Mouse (Mus musculus) MEL (cell line): Measurements from ENCODE around the gene Pigl. TPM values are rescaled to one million over a fixed set of nuclear protein-coding genes. Genes with fewer than 3 reads are reported as not detected.

ENCODE experiments used
- DNase-seq: peaks from one replicate; pipeline ENCODE4 v3.0.0; 2011; ENCODE audit warnings: low read depth, low spot score
- H3K27ac ChIP-seq: 2 replicates; pipeline ENCODE4 v1.5.1; 2012; ENCODE audit warnings: low read depth, mild to moderate bottlenecking, control low read depth, low read length, moderate library complexity; ENCODE audit not compliant: control insufficient read depth
- H3K27me3 ChIP-seq, 2 experiments: fragments of 150-350 bp in 1 of 2; sonication (generic) in 1 of 2; 2 replicates each; pipeline ENCODE4 v1.6.1; 2012; ENCODE audit warnings: low read length in 2 of 2, mild to moderate bottlenecking in 2 of 2, improper control_type of control experiment in 1 of 2, moderate library complexity in 1 of 2; ENCODE audit not compliant: insufficient read depth in 2 of 2, control insufficient read depth in 1 of 2
- H3K36me3 ChIP-seq, 2 experiments: 2 replicates each; pipeline ENCODE4 v1.6.1; 2012 to 2014; ENCODE audit warnings: low read length in 2 of 2, improper control_type of control experiment in 1 of 2, inconsistent platforms in 1 of 2, mild to moderate bottlenecking in 1 of 2; ENCODE audit not compliant: insufficient read depth in 2 of 2, control insufficient read depth in 1 of 2
- H3K4me1 ChIP-seq, 2 experiments: fragments of 150-350 bp in 1 of 2; sonication (generic) in 1 of 2; 2 replicates each; pipeline ENCODE4 v1.6.1; 2012; ENCODE audit warnings: low read length in 2 of 2, improper control_type of control experiment in 1 of 2, mild to moderate bottlenecking in 1 of 2; ENCODE audit not compliant: insufficient read depth in 2 of 2, control insufficient read depth in 1 of 2
- H3K4me3 ChIP-seq, 2 experiments: fragments of 150-350 bp in 1 of 2; sonication (generic) in 1 of 2; 2 replicates each; pipeline ENCODE4 v1.5.1; 2012; ENCODE audit warnings: low read depth in 2 of 2, low read length in 2 of 2, mild to moderate bottlenecking in 2 of 2, moderate library complexity in 2 of 2, control low read depth in 1 of 2, improper control_type of control experiment in 1 of 2; ENCODE audit not compliant: control insufficient read depth in 1 of 2, insufficient read depth in 1 of 2
- H3K79me2 ChIP-seq: 2 replicates; pipeline ENCODE4 v1.6.1; 2012; ENCODE audit warnings: mild to moderate bottlenecking, low read length, moderate library complexity; ENCODE audit not compliant: control insufficient read depth, poor library complexity, insufficient read depth
- H3K9ac ChIP-seq: 2 replicates; pipeline ENCODE4 v1.6.1; 2012; ENCODE audit warnings: low read depth, mild to moderate bottlenecking, control low read depth, low read length, moderate library complexity; ENCODE audit not compliant: control insufficient read depth, poor library complexity, severe bottlenecking
- H3K9me3 ChIP-seq: fragments of 150-350 bp; sonication (generic); replicated peaks from 2 replicates; pipeline ENCODE4 v1.6.1; 2012; ENCODE audit warnings: mild to moderate bottlenecking, low read length, improper control_type of control experiment, moderate library complexity; ENCODE audit not compliant: insufficient read depth
- BHLHE40 ChIP-seq: IDR thresholded peaks from 2 replicates; pipeline ENCODE4 v1.6.1; 2012; ENCODE audit warnings: low read depth, mild to moderate bottlenecking, inconsistent platforms, low read length, improper control_type of control experiment, borderline replicate concordance
- CHD2 ChIP-seq: IDR thresholded peaks from 2 replicates; pipeline ENCODE4 v1.6.1; 2011; ENCODE audit warnings: low read length, improper control_type of control experiment
- CTCF ChIP-seq, 3 experiments: IDR thresholded peaks in 2 of 3; conservative IDR thresholded peaks in 1 of 3; 2 replicates each; pipeline ENCODE4 v1.5.1; 2011 to 2012; ENCODE audit warnings: low read length in 3 of 3, low read depth in 2 of 3, mild to moderate bottlenecking in 2 of 3, improper control_type of control experiment in 1 of 3, inconsistent platforms in 1 of 3, mixed read lengths in 1 of 3, moderate library complexity in 1 of 3; ENCODE audit not compliant: control insufficient read depth in 1 of 3, insufficient read depth in 1 of 3, poor library complexity in 1 of 3, severe bottlenecking in 1 of 3
- E2F4 ChIP-seq: IDR thresholded peaks from 2 replicates; pipeline ENCODE4 v1.6.1; 2011; ENCODE audit warnings: low read depth, low read length, improper control_type of control experiment, borderline replicate concordance
- ELF1 ChIP-seq: IDR thresholded peaks from 2 replicates; pipeline ENCODE4 v1.6.1; 2014; ENCODE audit warnings: low read depth, mild to moderate bottlenecking, inconsistent platforms, low read length, improper control_type of control experiment, moderate library complexity
- ETS1 ChIP-seq: IDR thresholded peaks from 2 replicates; pipeline ENCODE4 v1.6.1; 2012; ENCODE audit warnings: low read depth, mild to moderate bottlenecking, inconsistent platforms, low read length, improper control_type of control experiment, moderate library complexity
- HCFC1 ChIP-seq: IDR thresholded peaks from 2 replicates; pipeline ENCODE4 v1.6.1; 2012; ENCODE audit warnings: low read depth, mild to moderate bottlenecking, inconsistent platforms, low read length, improper control_type of control experiment, moderate library complexity
- JUND ChIP-seq: IDR thresholded peaks from 2 replicates; pipeline ENCODE4 v1.6.1; 2011; ENCODE audit warnings: low read depth, mild to moderate bottlenecking, improper control_type of control experiment, low read length
- KAT2A ChIP-seq: conservative IDR thresholded peaks from 2 replicates; pipeline ENCODE4 v1.6.1; 2012; ENCODE audit warnings: low read depth, low read length, improper control_type of control experiment, inconsistent platforms
- MAFK ChIP-seq: IDR thresholded peaks from 2 replicates; pipeline ENCODE4 v1.6.1; 2011; ENCODE audit warnings: low read depth, mild to moderate bottlenecking, low read length, improper control_type of control experiment, borderline replicate concordance
- MAX ChIP-seq: IDR thresholded peaks from 2 replicates; pipeline ENCODE4 v1.6.1; 2011; ENCODE audit warnings: low read length, improper control_type of control experiment
- MAZ ChIP-seq: IDR thresholded peaks from 2 replicates; pipeline ENCODE4 v1.6.1; 2012; ENCODE audit warnings: low read depth, mild to moderate bottlenecking, inconsistent platforms, low read length, improper control_type of control experiment
- MEF2A ChIP-seq: IDR thresholded peaks from 2 replicates; pipeline ENCODE4 v1.6.1; 2014; ENCODE audit warnings: low read depth, mild to moderate bottlenecking, inconsistent platforms, low read length, improper control_type of control experiment; ENCODE audit not compliant: poor library complexity, insufficient replicate concordance, severe bottlenecking; ENCODE audit errors: extremely low read depth
- MXI1 ChIP-seq: IDR thresholded peaks from 2 replicates; pipeline ENCODE4 v1.6.1; 2011; ENCODE audit warnings: mild to moderate bottlenecking, low read depth, low read length, improper control_type of control experiment
- MYB ChIP-seq: IDR thresholded peaks from 2 replicates; pipeline ENCODE4 v1.6.1; 2011; ENCODE audit warnings: mild to moderate bottlenecking, low read depth, low read length, improper control_type of control experiment
- NELFE ChIP-seq: IDR thresholded peaks from 2 replicates; pipeline ENCODE4 v1.6.1; 2011; ENCODE audit warnings: low read depth, low read length, improper control_type of control experiment
- NRF1 ChIP-seq: IDR thresholded peaks from 2 replicates; pipeline ENCODE4 v1.6.1; 2014; ENCODE audit warnings: low read depth, mild to moderate bottlenecking, inconsistent platforms, low read length, improper control_type of control experiment, moderate library complexity; ENCODE audit not compliant: poor library complexity, insufficient read depth, severe bottlenecking
- POLR2A ChIP-seq, 2 experiments: IDR thresholded peaks; 2 replicates each; pipeline ENCODE4 v1.6.1; 2011 to 2012; ENCODE audit warnings: low read length in 2 of 2, mild to moderate bottlenecking in 2 of 2, control low read depth in 1 of 2, improper control_type of control experiment in 1 of 2, low read depth in 1 of 2, moderate library complexity in 1 of 2; ENCODE audit not compliant: control insufficient read depth in 1 of 2, insufficient read depth in 1 of 2, poor library complexity in 1 of 2
- POLR2AphosphoS2 ChIP-seq: IDR thresholded peaks from 2 replicates; pipeline ENCODE4 v1.6.1; 2011; ENCODE audit warnings: low read length, improper control_type of control experiment
- POLR2AphosphoS5 ChIP-seq: IDR thresholded peaks from 2 replicates; pipeline ENCODE4 v1.6.1; 2012; ENCODE audit warnings: low read depth, borderline replicate concordance, mild to moderate bottlenecking, inconsistent platforms, low read length, moderate library complexity, mixed read lengths
- RAD21 ChIP-seq: IDR thresholded peaks from 2 replicates; pipeline ENCODE4 v1.6.1; 2011; ENCODE audit warnings: mild to moderate bottlenecking, low read depth, low read length, improper control_type of control experiment
- RCOR1 ChIP-seq: IDR thresholded peaks from 2 replicates; pipeline ENCODE4 v1.6.1; 2012; ENCODE audit warnings: low read depth, mild to moderate bottlenecking, inconsistent platforms, low read length, improper control_type of control experiment
- SIN3A ChIP-seq: IDR thresholded peaks from 2 replicates; pipeline ENCODE4 v1.6.1; 2012; ENCODE audit warnings: low read length, improper control_type of control experiment, inconsistent platforms
- SMC3 ChIP-seq: IDR thresholded peaks from 2 replicates; pipeline ENCODE4 v1.6.1; 2011; ENCODE audit warnings: low read depth, low read length, improper control_type of control experiment
- TAL1 ChIP-seq: IDR thresholded peaks from 2 replicates; pipeline ENCODE4 v1.6.1; 2012; ENCODE audit warnings: mild to moderate bottlenecking, inconsistent platforms, low read length, moderate library complexity, mixed read lengths
- TCF12 ChIP-seq: IDR thresholded peaks from 2 replicates; pipeline ENCODE4 v1.6.1; 2014; ENCODE audit warnings: low read depth, mild to moderate bottlenecking, inconsistent platforms, low read length, improper control_type of control experiment, moderate library complexity
- UBTF ChIP-seq: IDR thresholded peaks from 2 replicates; pipeline ENCODE4 v1.6.1; 2012; ENCODE audit warnings: low read depth, mild to moderate bottlenecking, inconsistent platforms, low read length, improper control_type of control experiment, moderate library complexity, borderline replicate concordance; ENCODE audit not compliant: insufficient read depth
- USF2 ChIP-seq, 2 experiments: IDR thresholded peaks; 2 replicates each; pipeline ENCODE4 v1.6.1; 2011 to 2012; ENCODE audit warnings: improper control_type of control experiment in 2 of 2, low read length in 2 of 2, borderline replicate concordance in 1 of 2, inconsistent platforms in 1 of 2, low read depth in 1 of 2, mild to moderate bottlenecking in 1 of 2; ENCODE audit not compliant: insufficient read depth in 1 of 2
- ZC3H11A ChIP-seq: IDR thresholded peaks from 2 replicates; pipeline ENCODE4 v1.6.1; 2012; ENCODE audit warnings: low read depth, mild to moderate bottlenecking, inconsistent platforms, low read length, improper control_type of control experiment
- ZKSCAN1 ChIP-seq: IDR thresholded peaks from 2 replicates; pipeline ENCODE4 v1.6.1; 2012; ENCODE audit warnings: low read depth, mild to moderate bottlenecking, inconsistent platforms, low read length, improper control_type of control experiment, moderate library complexity
- ZNF384 ChIP-seq: IDR thresholded peaks from 2 replicates; pipeline ENCODE4 v1.6.1; 2012; ENCODE audit warnings: low read depth, mild to moderate bottlenecking, inconsistent platforms, low read length, improper control_type of control experiment
- polyA plus RNA-seq, 2 experiments: library from polyadenylated mRNA; stranded (reverse) in 1 of 2; unstranded in 1 of 2; fragments of >175 nt in 1 of 2; fragments of >200 nt in 1 of 2; gene quantifications; 2 replicates each; pipeline versions ENCODE4 v1.2.1 to v1.2.4; 2012; ENCODE audit warnings: low replicate concordance in 2 of 2, low read depth in 1 of 2; ENCODE audit not compliant: insufficient read length in 2 of 2, insufficient read depth in 1 of 2, missing spikeins in 1 of 2
- total RNA-seq: library from RNA; depleted of rRNA; stranded (reverse); fragments of 300-350 nt; gene quantifications from 2 replicates; pipeline ENCODE4 v1.2.3, GENCODE M21; 2012

Gene Pigl
- total and polyA plus RNA-seq, 3 experiments = 2.0 to 4.1 TPM; not detected in 1

- no peak for TF ChIP-seq UBTF
- TF ChIP-seq ZNF384 = no peak
- peak; percentile 54 for TF ChIP-seq MAX
- TF ChIP-seq TAL1 = no peak
- no peak for TF ChIP-seq HCFC1
- no peak for TF ChIP-seq POLR2AphosphoS5
- peak in 1 of 2 experiments; percentile 85; a peak in 2 of 4 replicates for TF ChIP-seq POLR2A (IDR thresholded peaks at IDR 0.05; ENCODE audit: control insufficient read depth in 1 of 2, insufficient read depth in 1 of 2, low read depth in 1 of 2, low read length in 2 of 2, poor library complexity in 1 of 2)
- no peak for TF ChIP-seq CTCF (IDR thresholded peaks at IDR 0.05 in 2 of 3, conservative IDR thresholded peaks at IDR 0.05 in 1 of 3; ENCODE audit: control insufficient read depth in 1 of 3, insufficient read depth in 1 of 3, low read depth in 2 of 3, low read length in 3 of 3, poor library complexity in 1 of 3, severe bottlenecking in 1 of 3)
- TF ChIP-seq KAT2A = no peak
- no peak for TF ChIP-seq POLR2AphosphoS2
- no peak for TF ChIP-seq RAD21
- no peak for TF ChIP-seq ZC3H11A
- peak; percentile 54; the same call in 1 of the 2 replicates for TF ChIP-seq TCF12
- peak; percentile 55; the same call in 1 of the 2 replicates for TF ChIP-seq CHD2
- no peak for TF ChIP-seq MEF2A
Measured at GRCm38 (mm10) chr11:62550727-62551225, 92.5 kb downstream of the Pigl start, which contains the start of gene Ubb (continued).

GRCm38 (mm10) chr11:62551226-62552119 is 93.2 kb downstream of the Pigl start:
- no peaks in the 10 kb centered on the region for H3K9me3 ChIP-seq
- peaks cover 0 to 14% of the 10 kb centered on the region in 2 experiments; a peak in 3 of 4 replicates for H3K4me1 ChIP-seq
- peak; percentile 95 for DNase-seq
- no peaks in the 10 kb centered on the region for H3K27me3 ChIP-seq
- peaks cover 27% of the 10 kb centered on the region for H3K79me2 ChIP-seq
- peak overlapping the region; percentile 94 for H3K27ac ChIP-seq
- peak overlapping the region; percentile 84 to 88 for H3K4me3 ChIP-seq
- H3K9ac ChIP-seq = peak overlapping the region; percentile 90
- H3K36me3 ChIP-seq = peaks cover 10 to 23% of the 10 kb centered on the region in 2 experiments
- TF ChIP-seq POLR2AphosphoS5 (peak; percentile 98), JUND (0 out of 2 replicates have a peak, but pooled peaks have one; percentile 13), ZKSCAN1 (peak; percentile 60), MYB (peak; percentile 95), MAZ (peak; percentile 97), ZC3H11A (no peak), NRF1 (peak; percentile 53), ELF1 (peak; percentile 89), KAT2A (peak; percentile 97), SIN3A (peak; percentile 98), E2F4 (peak; percentile 84), SMC3 (no peak), RCOR1 (peak; percentile 54; the same call in 1 of the 2 replicates), MXI1 (peak; percentile 93), MAX (peak; percentile 91), TAL1 (no peak), NELFE (peak; percentile 100), MAFK (no peak), ETS1 (peak; percentile 84), BHLHE40 (peak; percentile 97), USF2 (IDR thresholded peaks at IDR 0.05; ENCODE audit: borderline replicate concordance in 1 of 2, insufficient read depth in 1 of 2, low read depth in 1 of 2, low read length in 2 of 2) (no peak), CHD2 (peak; percentile 65; the same call in 1 of the 2 replicates)
